Mouse (Mus musculus) kidney, adult 8-10 months (tissue): ENCODE data around the gene Top3a.

Experiments used
- DNase-seq, 2 experiments: peaks; one replicate each; pipeline ENCODE4 v3.0.0; 2022

Gene Top3a

DNA sequence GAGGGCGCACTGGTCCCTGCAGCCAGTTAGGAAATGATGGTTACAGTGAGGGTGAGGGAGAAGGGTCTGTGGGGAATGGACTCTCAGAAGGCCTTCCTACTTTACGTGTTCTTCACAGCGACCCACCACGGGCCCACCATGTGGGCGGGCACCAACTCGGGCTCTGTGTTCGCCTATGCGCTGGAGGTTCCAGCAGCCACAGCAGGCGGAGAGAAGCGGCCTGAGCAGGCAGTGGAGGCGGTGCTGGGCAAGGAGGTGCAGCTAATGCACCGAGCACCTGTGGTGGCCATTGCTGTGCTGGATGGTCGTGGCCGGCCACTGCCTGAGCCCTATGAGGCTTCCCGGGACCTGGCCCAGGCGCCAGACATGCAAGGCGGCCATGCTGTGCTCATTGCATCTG lies 65.9 kb downstream of the Top3a start:
- no peak for DNase-seq

- DNase-seq: no peak
Observed at GRCm38 (mm10) chr11:60709481-60710465, 67.4 kb downstream of the Top3a start.

- DNase-seq: no peak
Observed at GRCm38 (mm10) chr11:60708631-60709030, 68.5 kb downstream of the Top3a start.

DNA sequence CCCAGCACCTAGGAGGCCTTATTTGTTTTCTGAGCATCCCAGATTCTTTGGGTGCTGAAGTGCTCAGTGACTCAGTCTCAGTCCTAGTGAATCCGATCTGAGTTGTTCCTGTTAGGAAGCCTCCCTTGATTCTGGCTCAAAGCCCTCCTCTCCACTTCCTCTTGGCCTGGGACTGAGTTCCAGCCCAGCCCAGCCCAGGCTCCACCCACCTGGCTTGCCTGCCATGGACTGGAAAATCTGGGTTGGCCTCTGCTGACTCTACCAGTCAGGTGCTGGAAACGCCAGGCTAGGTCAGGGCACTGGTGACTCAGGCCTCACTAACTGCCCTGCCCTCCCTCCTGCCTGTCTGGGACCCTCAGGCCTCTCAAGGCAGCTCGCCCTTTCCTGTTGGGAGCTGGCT lies 69.5 kb downstream of the Top3a start:
- peak; percentile 93 to 94 for DNase-seq

DNA sequence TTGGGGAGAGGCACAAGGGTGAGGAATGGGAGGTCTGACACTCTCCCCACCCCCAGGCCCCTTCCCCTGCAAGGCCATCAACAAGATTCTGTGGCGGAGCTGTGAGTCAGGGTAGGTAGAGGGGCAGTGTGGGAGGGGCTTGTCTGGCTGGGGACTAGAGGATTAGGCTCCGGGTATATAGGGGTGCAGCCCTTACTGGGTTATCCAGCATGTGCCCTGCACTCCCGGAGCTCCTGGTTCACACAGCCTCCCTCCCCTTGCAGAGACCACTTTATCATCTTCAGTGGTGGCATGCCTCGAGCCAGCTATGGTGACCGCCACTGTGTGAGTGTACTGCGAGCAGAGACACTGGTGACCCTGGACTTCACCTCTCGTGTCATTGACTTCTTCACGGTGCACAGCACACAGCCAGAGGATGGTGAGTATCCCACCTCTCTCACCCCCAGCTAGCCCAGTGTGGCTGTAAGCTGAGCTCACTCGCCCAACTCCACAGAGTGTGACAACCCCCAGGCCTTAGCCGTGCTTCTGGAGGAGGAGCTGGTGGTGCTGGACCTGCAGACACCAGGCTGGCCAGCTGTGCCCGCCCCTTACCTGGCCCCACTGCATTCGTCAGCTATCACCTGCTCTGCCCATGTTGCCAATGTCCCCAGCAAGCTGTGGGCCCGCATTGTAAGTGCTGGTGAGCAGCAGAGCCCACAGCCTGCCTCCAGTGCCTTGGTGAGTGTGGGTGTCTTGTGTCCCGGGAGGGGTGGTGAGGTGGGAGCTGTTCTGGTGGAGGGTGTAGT lies 70.3 kb downstream of the Top3a start:
- DNase-seq: no peak

DNA sequence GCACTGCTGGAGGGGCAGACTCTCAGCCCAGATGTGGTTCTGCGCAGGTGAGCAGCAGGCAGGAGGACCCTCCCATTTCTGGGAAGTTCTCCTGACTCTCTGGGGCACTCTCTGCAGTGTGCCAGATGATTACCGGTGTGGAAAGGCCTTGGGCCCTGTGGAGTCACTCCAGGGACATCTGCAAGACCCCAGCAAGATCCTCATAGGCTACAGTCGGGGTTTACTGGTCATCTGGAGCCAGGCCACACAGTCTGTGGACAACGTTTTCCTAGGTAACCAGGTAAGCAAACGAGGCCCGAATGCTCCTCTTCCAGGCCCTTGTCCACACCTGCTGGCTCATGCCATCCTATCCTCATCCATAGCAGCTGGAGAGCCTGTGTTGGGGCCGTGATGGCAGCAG lies 71.1 kb downstream of the Top3a start:
- DNase-seq: no peak

- no peak for DNase-seq
Observed at GRCm38 (mm10) chr11:60705255-60705654, 71.9 kb downstream of the Top3a start.

DNA sequence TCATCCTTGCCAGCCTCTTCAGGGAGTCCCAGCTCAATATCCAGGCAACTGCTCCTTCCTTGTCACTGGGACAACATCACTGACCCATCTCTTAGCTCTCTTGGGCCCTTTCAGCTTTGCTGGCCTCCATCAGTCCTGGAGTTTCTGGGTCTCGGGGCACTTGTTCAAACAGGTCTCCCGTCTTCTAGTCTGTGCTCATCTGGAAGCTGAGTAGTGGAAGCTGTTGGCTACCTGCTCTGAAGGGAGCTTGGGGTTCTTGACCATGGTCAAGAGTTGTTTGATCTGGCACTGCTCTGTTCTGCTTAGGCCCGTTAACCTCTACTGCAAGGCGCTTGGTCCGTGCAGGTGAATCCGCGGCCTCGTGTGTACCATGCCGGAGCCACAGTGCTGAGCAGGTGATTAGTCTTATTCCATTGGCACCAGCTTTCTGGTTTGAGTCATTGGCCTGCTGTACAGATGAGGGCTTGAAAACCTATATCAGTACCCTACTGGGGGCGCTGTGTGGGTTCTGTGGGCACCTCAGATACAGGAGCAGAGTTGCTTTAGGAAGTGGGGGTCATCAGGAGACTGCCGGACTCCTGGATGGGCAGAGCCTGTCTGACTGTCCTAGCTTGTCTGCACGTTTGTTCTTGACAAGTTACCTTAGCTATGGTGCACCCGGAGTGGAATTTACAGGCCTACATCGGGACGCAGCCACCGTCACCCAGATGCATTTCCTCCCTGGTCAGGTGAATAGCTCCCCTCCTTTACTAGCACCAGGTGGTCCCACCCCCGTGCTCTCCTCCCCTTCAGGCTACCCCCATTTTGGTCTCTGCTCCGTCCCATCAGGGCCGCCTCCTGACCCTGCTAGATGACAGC lies 72.9 kb downstream of the Top3a start:
- DNase-seq: no peak

DNA sequence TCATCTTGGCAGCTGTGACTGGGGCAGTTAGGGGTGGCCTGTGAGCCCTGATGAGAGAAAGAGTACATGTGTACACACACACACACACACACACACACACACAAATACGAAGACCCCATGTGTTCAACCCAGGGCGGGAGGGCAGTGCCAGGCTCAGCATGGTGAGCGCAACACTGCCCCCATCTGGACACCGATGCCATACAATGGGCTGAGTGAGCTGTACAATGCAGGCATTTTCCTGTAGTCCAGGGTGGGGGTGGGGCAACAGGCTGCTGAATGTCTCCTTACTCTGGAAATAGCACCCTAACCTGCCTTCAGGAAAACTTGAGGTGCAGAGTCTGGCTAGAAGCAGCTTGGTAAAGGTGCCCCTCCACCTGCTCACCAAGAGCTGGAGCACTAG lies 74.0 kb downstream of the Top3a start:
- peak in 1 of 2 experiments; percentile 60 for DNase-seq

DNA sequence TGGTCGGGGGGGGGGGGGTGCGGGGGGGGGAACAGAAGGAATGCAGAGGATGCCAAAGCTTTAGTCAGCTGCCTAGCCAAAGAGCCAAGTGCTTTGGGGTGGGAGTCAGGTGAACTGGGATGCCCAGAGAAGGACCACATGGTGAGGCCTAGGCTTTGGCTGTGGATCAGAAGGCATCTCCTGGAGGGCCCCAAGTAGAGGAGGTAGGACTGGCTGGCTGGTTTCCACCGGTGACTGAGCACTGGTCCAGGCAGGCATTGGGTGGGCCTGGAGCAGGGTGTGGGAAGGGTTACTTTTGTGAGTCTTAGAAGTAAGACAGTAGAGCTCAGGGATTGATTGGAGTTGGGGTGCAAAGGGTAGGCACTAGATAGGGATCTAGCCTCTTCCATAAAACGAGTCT lies 75.6 kb downstream of the Top3a start:
- DNase-seq: no peak

GRCm38 (mm10) chr11:60700320-60701185 lies 76.6 kb downstream of the Top3a start:
- no peak for DNase-seq

GRCm38 (mm10) chr11:60699524-60700075 lies 77.6 kb downstream of the Top3a start, which contains the start of gene Llgl1:
Llgl1 (plus strand) TSS chr11:60699723.
- peak; percentile 76 for DNase-seq

- peak; percentile 56 to 67 for DNase-seq
Observed at GRCm38 (mm10) chr11:60698806-60699523, 78.2 kb downstream of the Top3a start.

DNA sequence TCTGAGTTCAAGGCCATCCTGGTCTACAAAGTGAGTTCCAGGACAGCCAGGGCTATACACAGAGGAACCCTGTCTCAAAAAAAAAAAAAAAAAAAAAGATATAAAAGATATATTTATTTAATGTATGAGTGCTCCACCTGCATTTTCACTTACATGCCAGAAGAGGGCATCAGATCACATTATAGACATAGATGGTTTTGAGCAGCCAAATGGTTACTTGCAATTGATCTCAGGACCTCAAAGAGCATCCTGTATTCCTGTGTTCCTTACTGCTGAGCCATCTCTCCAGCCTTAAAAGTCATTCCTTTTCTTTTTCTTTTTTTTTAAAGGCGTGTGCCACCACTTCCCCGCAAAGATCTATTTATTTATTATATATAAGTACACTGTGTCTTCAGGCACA lies 79.6 kb downstream of the Top3a start:
- no peak for DNase-seq

DNA sequence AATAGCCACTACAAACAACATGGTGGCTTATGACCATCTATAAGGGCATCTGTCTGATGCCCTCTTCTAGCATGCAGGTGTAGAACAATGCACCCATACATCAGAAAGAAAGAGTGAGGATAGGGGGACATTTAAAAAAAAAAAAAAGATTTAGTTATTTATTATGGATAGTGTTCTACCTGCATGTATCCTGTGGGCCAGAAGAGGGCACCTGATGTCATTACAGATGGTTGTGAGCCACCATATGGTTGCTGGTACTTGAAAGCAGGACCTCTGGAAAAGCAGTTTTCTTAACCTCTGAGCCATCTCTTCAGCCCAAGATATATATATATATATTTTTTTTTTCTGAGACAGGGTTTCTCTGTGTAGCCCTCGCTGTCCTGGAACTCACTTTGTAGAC lies 81.0 kb downstream of the Top3a start:
- peak in 1 of 2 experiments; percentile 7 for DNase-seq
